Mouse (Mus musculus) ES-Bruce4 (cell line): ENCODE results near the gene Flywch1.

ENCODE experiments used
- EP300 ChIP-seq: IDR thresholded peaks from 2 replicates; pipeline ENCODE4 v1.6.1; 2011; ENCODE audit warnings: low read depth, low read length; ENCODE audit not compliant: insufficient read depth
- POLR2A ChIP-seq: IDR thresholded peaks from one replicate; pipeline ENCODE4 v1.8.1; 2011; ENCODE audit warnings: low read length; ENCODE audit not compliant: insufficient read depth

- TF ChIP-seq POLR2A = no peak
- no peak for TF ChIP-seq EP300
These were observed 32.6 kb downstream of the Flywch1 start for GRCm38 (mm10) chr17:23738836-23739201.
